Mouse (Mus musculus): ENCODE results near the gene Gm3045.

GRCm38 (mm10) chr13:56386411-56386810 is 40.0 kb upstream of the Gm3045 start:
- TF ChIP-seq GATA1 (IDR thresholded peaks at IDR 0.05; ENCODE audit: low read length) (no peak), TAL1 (IDR thresholded peaks at IDR 0.05; ENCODE audit: low read length) (no peak)
